Mouse (Mus musculus) forebrain, embryonic 11.5 days (tissue): ENCODE measurements at regions not wholly inside any gene's neighbourhood (a gene's known extent, or its start where the extent isn't known, plus 50 kb on each side); places are given as distances from the start of the nearest gene placed in this dataset.
"Not testable (repeated sequence)": the region's sequence is repeated elsewhere in the genome, so short reads cannot be mapped to it uniquely, and the experiment has no call there.

Experiments used
- ATAC-seq: fragments of 200-750 bp; cut with Nextera tagmentation; replicated peaks from 2 replicates; pipeline ENCODE4 v1.8.0; 2017; ENCODE audit warnings: moderate TSS enrichment; ENCODE audit not compliant: low FRiP score
- DNase-seq: peaks from one replicate; pipeline ENCODE4 v3.0.0-alpha.2; 2017; ENCODE audit warnings: low spot score
- H3K27ac ChIP-seq: fragments of 300-500 bp; sonication (generic); 2 replicates; pipeline ENCODE4 v1.5.1; 2014; ENCODE audit warnings: low read depth, low read length
- H3K27me3 ChIP-seq: fragments of 300-500 bp; sonication (generic); 2 replicates; pipeline ENCODE4 v1.6.1; 2014; ENCODE audit warnings: mild to moderate bottlenecking, low read length, mixed read lengths; ENCODE audit not compliant: control insufficient read depth, insufficient read depth
- H3K36me3 ChIP-seq: fragments of 300-500 bp; sonication (generic); 2 replicates; pipeline ENCODE4 v1.6.1; 2014; ENCODE audit warnings: mild to moderate bottlenecking, low read length, moderate library complexity, mixed read lengths; ENCODE audit not compliant: control insufficient read depth, insufficient read depth
- H3K4me1 ChIP-seq: fragments of 300-500 bp; sonication (generic); replicated peaks from 2 replicates; pipeline ENCODE4 v1.6.1; 2014; ENCODE audit warnings: low read length, mixed read lengths; ENCODE audit not compliant: control insufficient read depth, insufficient read depth
- H3K4me2 ChIP-seq: fragments of 300-500 bp; sonication (generic); 2 replicates; pipeline ENCODE4 v1.6.1; 2014; ENCODE audit warnings: low read depth, mild to moderate bottlenecking, low read length, moderate library complexity, mixed read lengths; ENCODE audit not compliant: severe bottlenecking
- H3K4me3 ChIP-seq: fragments of 300-500 bp; sonication (generic); 2 replicates; pipeline ENCODE4 v1.5.1; 2014; ENCODE audit warnings: low read depth, low read length
- H3K9ac ChIP-seq: fragments of 300-500 bp; sonication (generic); 2 replicates; pipeline ENCODE4 v1.6.1; 2014; ENCODE audit warnings: low read length
- H3K9me3 ChIP-seq: fragments of 300-500 bp; sonication (generic); 2 replicates; pipeline ENCODE4 v1.6.1; 2016; ENCODE audit warnings: low read length, mixed read lengths; ENCODE audit not compliant: control insufficient read depth
- WGBS: fragments of 180-500 bp; shearing (Covaris S2); extraction: QIAGEN DNeasy Blood & Tissue Kit; methylation state at CpG from one replicate; pipeline ENCODE4 v1.1.7; 2014; 5-methylcytosine and 5-hydroxymethylcytosine counted together

DNA sequence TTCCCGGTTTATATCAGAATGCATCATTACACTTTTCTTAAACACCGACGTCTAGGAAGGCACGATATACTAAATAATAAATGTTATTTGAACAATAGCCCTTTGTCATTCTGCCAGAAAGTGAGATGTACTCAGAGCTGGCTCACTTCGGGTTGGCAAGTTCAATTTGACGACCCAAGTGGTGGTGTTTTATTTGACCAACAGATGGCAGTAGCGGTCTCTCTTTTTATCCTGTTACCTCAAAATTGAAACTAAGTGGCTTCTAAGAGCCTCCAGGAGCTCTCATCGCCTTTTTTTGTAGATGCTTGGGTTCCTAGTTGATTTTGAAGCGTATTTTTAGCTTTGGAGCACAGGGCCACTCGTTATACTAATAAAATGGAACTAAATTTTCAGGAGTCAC lies 66.7 kb upstream of the Chmp2b start:
- no peak overlapping the region for H3K4me3 ChIP-seq
- no peaks in the 10 kb centered on the region for H3K27me3 ChIP-seq
- no peaks in the 10 kb centered on the region for H3K9me3 ChIP-seq
- peak; percentile 57 for DNase-seq
- ATAC-seq = peak; percentile 67; the same call in 1 of the 2 replicates
- H3K27ac ChIP-seq = no peak overlapping the region
- no peak overlapping the region for H3K9ac ChIP-seq
- 15% methylated on average over 10 of the region's 10 CpGs for WGBS
- H3K4me1 ChIP-seq = no peaks in the 10 kb centered on the region
- H3K4me2 ChIP-seq = no peak overlapping the region
- H3K36me3 ChIP-seq = no peaks in the 10 kb centered on the region

DNA sequence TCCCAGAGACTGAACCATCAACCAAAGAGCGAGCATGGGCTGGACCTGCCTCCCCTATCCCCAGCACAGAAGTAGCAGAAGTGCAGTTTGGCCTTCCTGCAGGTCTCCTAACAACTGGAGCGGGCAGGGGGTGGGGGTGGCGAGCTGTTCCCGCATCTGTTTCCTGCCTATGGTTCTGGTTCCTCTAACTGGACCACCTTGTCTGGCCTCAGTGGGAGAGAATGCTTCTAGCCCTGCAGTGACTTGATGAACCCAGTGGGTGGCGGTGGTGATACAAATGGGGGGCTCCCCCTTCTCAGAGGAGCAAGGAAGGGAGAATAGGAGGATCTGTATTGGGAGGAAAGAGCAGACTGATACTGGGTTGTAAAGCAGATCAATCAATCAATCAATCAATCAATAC lies 69.2 kb upstream of the Chmp2b start:
- DNase-seq (no peak), ATAC-seq (no peak)
- Histone ChIP-seq H3K4me1 (no peaks in the 10 kb centered on the region), H3K27ac (no peak overlapping the region), H3K4me3 (no peak overlapping the region), H3K9me3 (no peaks in the 10 kb centered on the region), H3K36me3 (no peaks in the 10 kb centered on the region), H3K9ac (no peak overlapping the region), H3K27me3 (no peaks in the 10 kb centered on the region), H3K4me2 (no peak overlapping the region)
- WGBS = 45% methylated on average over 5 of the region's 5 CpGs

DNA sequence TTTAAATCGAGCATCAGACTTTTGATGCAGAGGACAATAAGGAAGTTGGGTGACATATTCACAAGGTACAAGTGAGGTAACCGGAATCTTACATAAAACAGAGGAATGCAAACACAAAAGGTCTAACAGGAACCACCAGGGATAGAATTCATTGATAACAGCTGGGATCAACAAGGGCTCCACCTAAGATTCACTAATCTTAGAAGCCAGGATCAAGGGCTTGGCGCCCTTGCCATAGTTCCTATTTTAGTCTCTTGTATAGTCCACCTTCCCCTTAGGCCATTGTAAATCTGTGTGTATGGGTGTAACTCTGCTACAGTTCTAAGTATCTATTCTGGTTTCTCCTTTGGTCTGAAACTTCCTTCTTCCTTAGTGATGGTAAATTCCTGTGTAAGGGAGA lies 84.2 kb upstream of the Chmp2b start:
- H3K27me3 ChIP-seq, H3K36me3 ChIP-seq, H3K4me3 ChIP-seq, H3K9me3 ChIP-seq, H3K4me2 ChIP-seq, DNase-seq, ATAC-seq, H3K9ac ChIP-seq, H3K27ac ChIP-seq, H3K4me1 ChIP-seq: not testable (repeated sequence)
- 86% methylated on average over 3 of the region's 3 CpGs for WGBS

DNA sequence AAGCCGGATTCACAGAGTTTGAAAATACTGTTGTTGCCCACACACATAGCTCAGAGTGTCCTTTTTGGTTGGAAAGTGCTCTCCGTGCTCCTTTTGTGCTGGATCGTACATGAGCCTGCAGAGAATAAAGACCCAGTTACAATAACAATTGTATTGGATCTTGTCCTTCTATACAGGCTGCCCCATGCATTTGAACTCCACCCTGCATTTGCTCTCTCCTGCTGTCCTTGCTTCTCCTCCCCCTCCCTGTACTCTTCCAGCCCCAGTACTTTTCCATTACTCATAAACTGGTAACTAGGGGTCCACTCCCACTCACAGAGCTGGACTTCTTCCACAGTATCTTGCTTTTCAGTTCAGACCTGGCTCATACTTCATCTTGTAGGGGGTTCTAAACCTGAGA lies 86.5 kb upstream of the Chmp2b start:
- H3K27me3 ChIP-seq = no peaks in the 10 kb centered on the region
- DNase-seq = no peak
- no peak overlapping the region for H3K27ac ChIP-seq
- WGBS = 59% methylated on average over 3 of the region's 3 CpGs
- H3K36me3 ChIP-seq = no peaks in the 10 kb centered on the region
- ATAC-seq = no peak
- H3K4me1 ChIP-seq = no peaks in the 10 kb centered on the region
- H3K9me3 ChIP-seq = no peaks in the 10 kb centered on the region
- H3K4me3 ChIP-seq = no peak overlapping the region
- no peak overlapping the region for H3K4me2 ChIP-seq
- no peak overlapping the region for H3K9ac ChIP-seq

DNA sequence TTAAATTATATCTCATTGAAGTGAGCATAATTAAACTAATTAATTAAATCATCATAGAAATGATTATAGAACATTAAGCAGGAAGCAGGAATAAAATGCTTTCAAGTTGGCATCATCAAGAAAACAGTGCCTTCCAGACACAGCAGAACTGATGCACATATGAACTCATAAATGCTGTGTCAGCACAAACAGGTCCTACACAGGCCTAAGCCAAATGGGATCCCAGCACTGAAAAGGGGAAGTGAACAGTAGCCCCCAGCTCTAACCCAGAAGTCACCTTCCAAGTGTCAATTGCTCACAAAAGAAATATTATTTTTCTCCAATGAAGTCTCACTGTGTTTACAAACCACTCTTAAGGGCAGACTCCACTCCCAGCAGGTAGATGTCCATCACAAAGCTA lies 93.0 kb upstream of the Chmp2b start:
- no peaks in the 10 kb centered on the region for H3K36me3 ChIP-seq
- no peaks in the 10 kb centered on the region for H3K27me3 ChIP-seq
- no peak overlapping the region for H3K9ac ChIP-seq
- H3K9me3 ChIP-seq = no peaks in the 10 kb centered on the region
- no peak overlapping the region for H3K4me2 ChIP-seq
- no peaks in the 10 kb centered on the region for H3K4me1 ChIP-seq
- H3K4me3 ChIP-seq = no peak overlapping the region
- no peak for ATAC-seq
- no peak for DNase-seq
- no peak overlapping the region for H3K27ac ChIP-seq

DNA sequence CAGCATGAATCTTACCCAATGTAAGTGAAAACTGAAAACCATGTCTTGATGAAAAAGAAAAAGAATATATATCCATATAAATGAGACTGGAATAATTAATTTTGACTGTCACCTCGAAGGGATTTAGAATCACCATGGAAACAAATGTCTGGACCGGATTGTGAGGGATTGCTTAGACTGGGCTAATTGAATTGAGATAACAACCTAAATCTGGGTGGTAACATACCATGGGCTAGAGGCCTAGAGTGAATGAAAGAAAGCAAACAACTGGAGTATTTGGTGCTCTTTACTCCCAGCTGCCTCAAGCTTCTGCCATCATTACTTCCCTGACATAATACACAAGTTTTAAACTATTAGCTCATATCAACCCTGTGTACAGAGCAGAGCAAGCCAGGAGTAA lies 95.3 kb upstream of the Chmp2b start:
- WGBS = 31% methylated on average over 2 of the region's 2 CpGs
- peak; percentile 36; the same call in 1 of the 2 replicates for ATAC-seq

DNA sequence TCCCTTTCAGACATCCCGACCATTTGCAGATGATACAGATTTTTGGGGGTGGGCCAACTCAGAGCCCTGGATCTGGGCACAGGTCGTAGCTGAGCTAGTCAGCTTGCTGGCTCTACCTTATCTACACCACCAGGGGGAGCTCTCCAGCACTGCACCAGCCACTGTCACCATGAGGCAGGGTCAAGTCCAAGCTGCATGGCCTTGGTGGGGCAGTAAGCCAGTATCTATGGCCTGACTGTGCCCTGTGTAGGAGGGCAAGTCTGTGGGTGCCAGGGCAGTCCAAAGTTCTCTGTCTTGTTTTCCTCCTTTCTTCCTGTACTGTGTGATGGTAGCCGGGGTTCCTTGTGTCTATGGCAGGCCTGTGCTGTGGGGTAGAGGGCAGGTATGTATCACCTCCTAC lies 102.3 kb upstream of the Chmp2b start:
- Histone ChIP-seq H3K4me3 (no peak overlapping the region), H3K27ac (no peak overlapping the region), H3K9ac (no peak overlapping the region), H3K27me3 (no peaks in the 10 kb centered on the region), H3K36me3 (no peaks in the 10 kb centered on the region), H3K9me3 (no peaks in the 10 kb centered on the region), H3K4me1 (no peaks in the 10 kb centered on the region), H3K4me2 (no peak overlapping the region)
- no peak for DNase-seq
- ATAC-seq = peak; percentile 55
- WGBS = 65% methylated on average over 3 of the region's 3 CpGs

More for the DNA sequence above, 95.3 kb upstream of the Chmp2b start:
- Histone ChIP-seq H3K27ac (no peak overlapping the region), H3K27me3 (no peaks in the 10 kb centered on the region), H3K4me2 (no peak overlapping the region), H3K4me1 (no peaks in the 10 kb centered on the region), H3K4me3 (no peak overlapping the region), H3K9me3 (no peaks in the 10 kb centered on the region), H3K9ac (no peak overlapping the region), H3K36me3 (no peaks in the 10 kb centered on the region)
- no peak for DNase-seq

DNA sequence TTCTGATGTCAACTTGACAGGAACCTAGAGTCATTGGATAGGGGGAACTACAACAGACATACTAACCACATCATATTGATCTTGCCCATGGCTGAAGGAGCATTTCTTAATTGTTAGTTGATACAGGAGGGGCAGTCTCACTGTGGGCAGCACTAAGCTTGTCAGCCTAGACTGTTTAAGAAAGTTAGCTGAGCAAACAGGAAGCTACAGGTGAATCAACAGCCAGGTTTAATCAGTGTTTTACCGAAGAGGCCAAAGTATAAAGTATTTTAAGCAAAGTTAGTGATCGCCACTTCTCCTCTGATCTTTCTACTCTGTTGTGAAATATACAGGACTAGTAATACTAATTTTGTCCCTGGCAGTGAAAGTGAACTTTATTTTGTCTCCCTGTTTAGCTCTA lies 109.6 kb upstream of the Chmp2b start:
- no peak overlapping the region for H3K27ac ChIP-seq
- DNase-seq (no peak), ATAC-seq (no peak)
- 88% methylated on average over 2 of the region's 2 CpGs for WGBS
- H3K9ac ChIP-seq = no peak overlapping the region
- no peaks in the 10 kb centered on the region for H3K36me3 ChIP-seq
- no peaks in the 10 kb centered on the region for H3K27me3 ChIP-seq
- no peak overlapping the region for H3K4me3 ChIP-seq
- H3K9me3 ChIP-seq = no peaks in the 10 kb centered on the region
- H3K4me1 ChIP-seq = no peaks in the 10 kb centered on the region
- no peak overlapping the region for H3K4me2 ChIP-seq

DNA sequence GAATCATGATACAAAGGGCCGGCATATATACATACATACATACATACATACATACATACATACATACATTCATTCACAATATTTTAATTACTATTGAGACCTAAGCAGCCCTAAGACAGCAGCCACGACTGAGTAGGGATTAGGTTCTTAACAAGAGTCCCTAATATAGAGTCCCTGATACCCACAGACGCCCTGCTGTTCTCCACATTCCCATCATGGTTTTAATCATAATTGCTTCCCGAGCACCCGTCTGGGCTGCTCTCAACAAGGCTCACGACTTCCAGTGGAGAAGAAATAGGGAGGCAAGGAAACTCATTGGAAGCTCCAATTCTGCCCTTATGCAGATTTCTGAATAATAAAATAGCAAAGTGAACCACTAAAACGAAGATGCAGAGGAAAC lies 120.6 kb upstream of the Chmp2b start:
- Histone ChIP-seq H3K4me1 (no peaks in the 10 kb centered on the region), H3K27ac (no peak overlapping the region), H3K9me3 (no peaks in the 10 kb centered on the region), H3K4me2 (no peak overlapping the region), H3K9ac (no peak overlapping the region), H3K4me3 (no peak overlapping the region), H3K27me3 (no peaks in the 10 kb centered on the region), H3K36me3 (no peaks in the 10 kb centered on the region)
- DNase-seq (no peak), ATAC-seq (no peak)
- 66% methylated on average over 7 of the region's 7 CpGs for WGBS
